Mouse (Mus musculus): ENCODE results near the gene Sox2. TPM values are rescaled to one million over a fixed set of nuclear protein-coding genes. Genes with fewer than 3 reads are reported as not detected.
A peak's percentile ranks its signal among the peaks of the same experiment; 100 is the strongest.

The Sox2 gene
- total RNA-seq, 2 experiments from 2014 or later = 0.39 TPM; not detected in 1

- intact Hi-C loops (cut with DNase I; ENCODE audit: low total_unique reads) = no loop called here
Observed at GRCm38 (mm10) chr3:34667881-34668817, 17.9 kb downstream of the Sox2 start.

GRCm38 (mm10) chr3:34671024-34671660 is 20.9 kb downstream of the Sox2 start:
- intact Hi-C loops (cut with DNase I; ENCODE audit: low total_unique reads) = no loop called here
- DNase-seq = no peak

More at GRCm38 (mm10) chr3:34667881-34668817, 17.9 kb downstream of the Sox2 start:
- DNase-seq = no peak

GRCm38 (mm10) chr3:34678840-34679239 is 28.6 kb downstream of the Sox2 start:
- intact Hi-C loops (cut with DNase I; ENCODE audit: low total_unique reads) = no loop called here
- DNase-seq = no peak

- DNase-seq = no peak
- intact Hi-C loops (cut with DNase I; ENCODE audit: low total_unique reads) = no loop called here
Observed at GRCm38 (mm10) chr3:34679439-34679838, 29.2 kb downstream of the Sox2 start.

GRCm38 (mm10) chr3:34679921-34680320 is 29.7 kb downstream of the Sox2 start:
- intact Hi-C loops (cut with DNase I; ENCODE audit: low total_unique reads) = no loop called here
- no peak for DNase-seq

GRCm38 (mm10) chr3:34688072-34688471 is 37.9 kb downstream of the Sox2 start:
- no peak for DNase-seq
- intact Hi-C loops (cut with DNase I; ENCODE audit: low total_unique reads) = no loop called here

- peak; percentile 5 for DNase-seq
- intact Hi-C loops (cut with DNase I; ENCODE audit: low total_unique reads) = no loop called here
Observed at GRCm38 (mm10) chr3:34691703-34692393, 41.6 kb downstream of the Sox2 start.

GRCm38 (mm10) chr3:34692394-34692745 is 42.2 kb downstream of the Sox2 start:
- DNase-seq = no peak
- intact Hi-C loops (cut with DNase I; ENCODE audit: low total_unique reads) = no loop called here

Small RNA genes within 50 kb of the gene (microRNA-seq; reads per million reads assigned to microRNA genes)
- 0 reads per million in 2 experiments for gene Mir1897

Data from gastrocnemius, postnatal 14 days (tissue).